Mouse (Mus musculus): Measurements from ENCODE around the gene Cmtm2a. TPM values are rescaled to one million over a fixed set of nuclear protein-coding genes. Genes with fewer than 3 reads are reported as not detected.

The Cmtm2a gene
- polyA plus RNA-seq, 1 experiment from 2014 or later: not detected

DNA sequence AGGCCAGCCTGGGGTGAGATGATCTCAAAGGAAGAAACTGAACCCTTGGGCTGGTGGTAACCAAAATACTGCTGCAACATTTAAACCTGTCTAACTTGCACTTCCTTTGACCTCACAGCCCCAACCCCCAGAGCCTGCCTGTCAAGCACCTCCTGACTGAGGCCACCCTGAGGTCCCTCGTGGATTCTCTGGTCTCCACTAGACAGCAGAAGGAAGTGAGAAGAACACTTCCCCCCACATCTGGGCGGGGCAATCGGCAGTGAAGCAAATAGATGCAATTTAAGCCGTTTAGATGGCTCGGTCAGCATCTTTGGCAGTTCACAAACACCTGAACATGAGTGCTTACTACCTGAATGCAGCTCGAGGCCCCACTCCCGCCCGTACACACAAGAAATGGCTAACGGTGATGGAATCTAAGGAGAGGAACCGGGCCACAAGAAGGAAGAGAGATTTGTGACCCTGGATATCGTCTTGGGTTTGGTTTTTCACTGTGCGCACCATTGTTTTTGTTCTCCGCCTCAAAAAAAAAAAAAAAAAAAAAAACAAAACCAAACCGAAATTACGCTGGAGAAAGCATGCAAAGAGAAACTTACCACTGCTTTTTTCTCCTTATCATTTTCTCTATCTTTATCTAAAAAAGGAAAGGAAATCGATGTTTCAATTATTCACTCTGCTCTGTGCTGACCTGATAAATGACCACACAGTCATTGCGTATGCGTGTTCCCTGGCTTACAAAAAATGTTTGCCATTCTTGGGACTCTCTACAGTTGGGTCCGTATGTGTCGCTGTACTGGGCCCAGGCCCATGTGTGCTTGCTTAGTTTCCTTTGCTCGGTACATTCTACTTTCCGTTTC is 45.7 kb downstream of the Cmtm2a start:
- Histone ChIP-seq H3K9ac (ENCODE audit: low read depth, low read length) (peak overlapping the region; percentile 88), H3K4me3 (ENCODE audit: low read depth, low read length) (peak overlapping the region; percentile 95), H3K36me3 (ENCODE audit: control insufficient read depth, insufficient read depth, low read length) (peaks cover 6% of the 10 kb centered on the region; the same call in 1 of the 2 replicates), H3K27ac (ENCODE audit: low read depth, low read length) (no peak overlapping the region), H3K27me3 (ENCODE audit: control insufficient read depth, insufficient read depth, low read length) (no peaks in the 10 kb centered on the region), H3K4me1 (ENCODE audit: control insufficient read depth, insufficient read depth, low read length) (0 out of 2 replicates have a peak, but pooled peaks cover 7% of the 10 kb centered on the region), H3K4me2 (peak overlapping the region; percentile 83), H3K9me3 (replicated peaks; ENCODE audit: control insufficient read depth, low read length) (no peaks in the 10 kb centered on the region)
- 70% methylated on average over 22 of the region's 22 CpGs for WGBS (ENCODE audit: insufficient replicate concordance)
- ATAC-seq (replicated peaks; ENCODE audit: insufficient number of reproducible peaks, low FRiP score, low TSS enrichment): no peak

DNA sequence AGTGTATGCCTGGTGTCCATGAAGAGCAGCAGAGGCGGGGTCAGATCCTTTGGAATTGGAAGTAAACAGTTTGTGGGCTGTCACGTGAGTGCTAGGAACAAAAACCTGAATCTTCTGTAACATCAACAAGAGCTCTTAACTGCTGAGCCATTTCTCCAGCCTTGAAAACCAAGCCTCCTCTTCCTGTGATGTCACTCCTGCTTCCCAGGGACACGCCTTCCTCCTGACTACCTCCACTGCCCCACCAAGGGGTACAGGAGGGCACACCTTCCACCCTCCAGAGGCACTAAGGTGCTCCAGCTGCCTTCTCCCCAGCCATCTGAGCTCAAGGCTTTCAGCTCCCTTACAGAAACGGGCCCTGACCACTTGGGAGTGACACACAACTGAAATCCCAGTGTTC is 46.4 kb downstream of the Cmtm2a start:
- H3K9ac ChIP-seq (ENCODE audit: low read depth, low read length): no peak overlapping the region

DNA sequence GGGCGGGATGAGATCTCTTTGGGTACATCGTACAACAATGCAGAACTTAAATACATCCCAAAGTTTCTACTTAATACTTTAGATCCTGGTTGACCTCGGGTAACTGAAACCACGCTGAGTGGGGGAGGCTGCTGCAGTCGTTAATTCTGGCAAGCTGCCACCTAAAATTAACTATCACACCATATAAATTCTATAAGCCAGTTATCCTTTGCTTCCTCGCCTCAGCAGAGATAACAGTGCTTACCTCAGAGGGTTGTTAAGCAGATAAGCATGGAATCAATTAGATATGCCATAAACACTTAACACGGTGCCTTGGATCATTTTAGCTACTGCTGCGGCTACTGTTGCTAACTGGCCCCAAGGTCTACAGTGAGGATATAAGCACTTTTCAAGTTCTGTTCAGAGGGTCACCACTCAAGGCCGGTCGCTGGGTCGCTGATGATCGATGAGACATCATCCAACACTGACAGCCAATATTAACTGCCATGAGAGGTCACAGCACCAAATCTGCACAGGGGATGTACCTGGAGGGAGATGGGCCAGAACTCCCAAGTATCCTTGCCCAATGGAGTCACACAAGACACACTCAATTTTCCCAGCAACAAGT is 50.8 kb downstream of the Cmtm2a start:
- 79% methylated on average over 12 of the region's 12 CpGs for WGBS (ENCODE audit: insufficient replicate concordance)
- Histone ChIP-seq H3K27ac (ENCODE audit: low read depth, low read length) (no peak overlapping the region), H3K4me2 (no peak overlapping the region), H3K9me3 (replicated peaks; ENCODE audit: control insufficient read depth, low read length) (no peaks in the 10 kb centered on the region), H3K4me3 (ENCODE audit: low read depth, low read length) (no peak overlapping the region), H3K27me3 (ENCODE audit: control insufficient read depth, insufficient read depth, low read length) (no peaks in the 10 kb centered on the region), H3K36me3 (ENCODE audit: control insufficient read depth, insufficient read depth, low read length) (peaks cover 16% of the 10 kb centered on the region; the same call in 1 of the 2 replicates), H3K9ac (ENCODE audit: low read depth, low read length) (no peak overlapping the region), H3K4me1 (ENCODE audit: control insufficient read depth, insufficient read depth, low read length) (no peaks in the 10 kb centered on the region)
- no peak for ATAC-seq (replicated peaks; ENCODE audit: insufficient number of reproducible peaks, low FRiP score, low TSS enrichment)

More for the DNA sequence above, 46.4 kb downstream of the Cmtm2a start:
- Histone ChIP-seq H3K27me3 (ENCODE audit: control insufficient read depth, insufficient read depth, low read length) (no peaks in the 10 kb centered on the region), H3K4me2 (no peak overlapping the region), H3K9me3 (replicated peaks; ENCODE audit: control insufficient read depth, low read length) (no peaks in the 10 kb centered on the region), H3K27ac (ENCODE audit: low read depth, low read length) (no peak overlapping the region), H3K36me3 (ENCODE audit: control insufficient read depth, insufficient read depth, low read length) (peaks cover 6% of the 10 kb centered on the region; the same call in 1 of the 2 replicates), H3K4me1 (ENCODE audit: control insufficient read depth, insufficient read depth, low read length) (0 out of 2 replicates have a peak, but pooled peaks cover 7% of the 10 kb centered on the region), H3K4me3 (ENCODE audit: low read depth, low read length) (no peak overlapping the region)
- 84% methylated on average over 4 of the region's 4 CpGs for WGBS (ENCODE audit: insufficient replicate concordance)
- no peak for ATAC-seq (replicated peaks; ENCODE audit: insufficient number of reproducible peaks, low FRiP score, low TSS enrichment)

DNA sequence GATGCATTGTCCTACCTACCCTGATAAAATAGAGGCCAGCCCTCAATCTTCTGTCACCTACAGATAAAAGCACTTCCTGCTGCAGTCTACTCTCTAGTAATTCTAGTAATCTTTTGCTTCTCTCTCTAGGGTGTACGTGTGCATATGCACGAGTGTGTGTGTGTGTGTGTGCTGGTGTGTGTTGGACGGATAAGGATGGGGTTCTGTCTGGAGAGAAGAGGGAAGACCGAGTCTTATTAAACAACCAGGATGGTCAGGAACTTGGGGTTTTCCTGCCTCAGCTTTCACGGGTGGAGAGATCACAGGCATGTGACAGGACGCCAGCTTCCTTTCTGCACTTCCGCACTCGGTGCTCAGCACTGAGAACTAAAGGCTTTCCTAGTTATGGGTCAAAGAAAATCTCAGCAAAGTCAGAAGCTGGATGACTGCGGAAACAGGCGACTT is 53.5 kb downstream of the Cmtm2a start:
- no peak overlapping the region for H3K27ac ChIP-seq (ENCODE audit: low read depth, low read length)
- no peak overlapping the region for H3K4me3 ChIP-seq (ENCODE audit: low read depth, low read length)
- no peaks in the 10 kb centered on the region for H3K4me1 ChIP-seq (ENCODE audit: control insufficient read depth, insufficient read depth, low read length)
- H3K9ac ChIP-seq (ENCODE audit: low read depth, low read length): no peak overlapping the region
- ATAC-seq (replicated peaks; ENCODE audit: insufficient number of reproducible peaks, low FRiP score, low TSS enrichment): no peak
- H3K36me3 ChIP-seq (ENCODE audit: control insufficient read depth, insufficient read depth, low read length): peaks cover 21% of the 10 kb centered on the region; the same call in 1 of the 2 replicates
- no peaks in the 10 kb centered on the region for H3K9me3 ChIP-seq (replicated peaks; ENCODE audit: control insufficient read depth, low read length)
- no peak overlapping the region for H3K4me2 ChIP-seq
- 71% methylated on average over 10 of the region's 10 CpGs for WGBS (ENCODE audit: insufficient replicate concordance)
- no peaks in the 10 kb centered on the region for H3K27me3 ChIP-seq (ENCODE audit: control insufficient read depth, insufficient read depth, low read length)

DNA sequence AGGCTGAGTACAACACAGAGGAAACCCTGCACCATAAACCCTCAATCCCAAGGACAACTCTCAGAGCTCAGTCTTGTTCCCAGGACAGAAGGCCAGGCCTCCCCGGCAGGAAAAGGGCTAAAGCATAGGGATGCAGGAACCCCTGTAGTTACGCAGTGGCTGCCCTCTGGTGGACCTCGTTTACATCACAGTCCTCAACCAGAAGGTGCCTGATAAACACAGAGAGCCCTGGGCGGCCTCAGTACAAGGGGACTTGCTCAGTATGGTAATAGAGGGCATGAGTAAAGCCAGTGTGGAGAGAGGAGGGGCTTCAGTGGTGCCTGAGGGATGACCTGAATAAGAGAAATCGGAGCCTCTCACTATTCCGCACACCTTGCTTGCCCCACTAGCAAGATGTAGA is 58.4 kb downstream of the Cmtm2a start:
- Histone ChIP-seq H3K4me2 (no peak overlapping the region), H3K9me3 (replicated peaks; ENCODE audit: control insufficient read depth, low read length) (no peaks in the 10 kb centered on the region), H3K9ac (ENCODE audit: low read depth, low read length) (no peak overlapping the region), H3K27ac (ENCODE audit: low read depth, low read length) (no peak overlapping the region), H3K4me3 (ENCODE audit: low read depth, low read length) (no peak overlapping the region), H3K27me3 (ENCODE audit: control insufficient read depth, insufficient read depth, low read length) (no peaks in the 10 kb centered on the region), H3K36me3 (ENCODE audit: control insufficient read depth, insufficient read depth, low read length) (peaks cover 17% of the 10 kb centered on the region), H3K4me1 (ENCODE audit: control insufficient read depth, insufficient read depth, low read length) (no peaks in the 10 kb centered on the region)
- ATAC-seq (replicated peaks; ENCODE audit: insufficient number of reproducible peaks, low FRiP score, low TSS enrichment): no peak
- 46% methylated on average over 6 of the region's 6 CpGs for WGBS (ENCODE audit: insufficient replicate concordance)

DNA sequence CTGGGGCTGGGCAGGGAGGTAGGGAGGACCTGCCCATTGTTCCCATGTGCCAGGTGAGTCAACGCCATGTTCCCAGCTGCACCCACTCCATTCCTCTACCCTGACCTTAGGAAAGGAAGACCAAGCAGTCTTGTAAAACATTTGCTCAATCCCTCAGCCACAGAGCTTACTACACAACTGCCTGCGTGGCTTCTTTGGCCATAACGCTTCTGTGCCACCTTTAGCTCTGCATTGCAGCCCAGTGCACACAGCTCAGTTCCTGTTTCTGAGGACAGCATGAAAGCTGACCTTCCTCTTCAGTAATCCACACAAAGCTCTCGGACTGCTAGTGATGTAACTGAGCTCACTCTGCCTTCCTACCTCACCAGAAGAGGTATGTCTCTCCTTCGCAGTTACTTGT is 60.1 kb downstream of the Cmtm2a start:
- Histone ChIP-seq H3K4me3 (ENCODE audit: low read depth, low read length) (no peak overlapping the region), H3K27ac (ENCODE audit: low read depth, low read length) (no peak overlapping the region), H3K9me3 (replicated peaks; ENCODE audit: control insufficient read depth, low read length) (no peaks in the 10 kb centered on the region), H3K36me3 (ENCODE audit: control insufficient read depth, insufficient read depth, low read length) (peaks cover 24% of the 10 kb centered on the region), H3K4me2 (no peak overlapping the region), H3K9ac (ENCODE audit: low read depth, low read length) (no peak overlapping the region), H3K4me1 (ENCODE audit: control insufficient read depth, insufficient read depth, low read length) (no peaks in the 10 kb centered on the region), H3K27me3 (ENCODE audit: control insufficient read depth, insufficient read depth, low read length) (no peaks in the 10 kb centered on the region)
- no peak for ATAC-seq (replicated peaks; ENCODE audit: insufficient number of reproducible peaks, low FRiP score, low TSS enrichment)
- 91% methylated on average over 5 of the region's 5 CpGs for WGBS (ENCODE audit: insufficient replicate concordance)

DNA sequence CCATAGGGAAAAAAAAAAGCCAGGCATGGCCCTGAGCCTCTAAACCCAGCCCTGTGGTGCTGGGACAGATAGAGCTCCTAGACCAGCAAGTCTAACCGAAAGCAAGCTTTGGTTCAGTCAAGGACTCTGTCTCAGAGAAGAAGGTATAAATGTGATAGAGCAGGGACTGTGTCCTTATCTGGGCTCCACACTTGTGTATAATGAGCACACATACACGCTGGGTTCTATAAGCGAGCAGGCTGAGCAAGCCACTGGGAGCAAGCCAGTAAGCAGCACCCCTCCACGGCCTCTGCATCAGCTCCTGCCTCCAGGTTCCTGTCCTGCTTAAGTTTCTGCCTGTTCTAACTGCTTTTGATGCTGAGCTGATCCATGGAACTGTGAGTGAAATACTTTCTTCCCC is 60.9 kb downstream of the Cmtm2a start:
- no peaks in the 10 kb centered on the region for H3K4me1 ChIP-seq (ENCODE audit: control insufficient read depth, insufficient read depth, low read length)
- H3K36me3 ChIP-seq (ENCODE audit: control insufficient read depth, insufficient read depth, low read length): peaks cover 25% of the 10 kb centered on the region
- no peaks in the 10 kb centered on the region for H3K9me3 ChIP-seq (replicated peaks; ENCODE audit: control insufficient read depth, low read length)
- 82% methylated on average over 4 of the region's 4 CpGs for WGBS (ENCODE audit: insufficient replicate concordance)
- no peak overlapping the region for H3K4me3 ChIP-seq (ENCODE audit: low read depth, low read length)
- H3K9ac ChIP-seq (ENCODE audit: low read depth, low read length): no peak overlapping the region
- no peak overlapping the region for H3K27ac ChIP-seq (ENCODE audit: low read depth, low read length)
- no peaks in the 10 kb centered on the region for H3K27me3 ChIP-seq (ENCODE audit: control insufficient read depth, insufficient read depth, low read length)
- no peak for ATAC-seq (replicated peaks; ENCODE audit: insufficient number of reproducible peaks, low FRiP score, low TSS enrichment)
- H3K4me2 ChIP-seq: no peak overlapping the region
